Mouse (Mus musculus) gastrocnemius, adult 8-10 months (tissue): ENCODE data around the gene Gfy. TPM values are rescaled to one million over a fixed set of nuclear protein-coding genes. Genes with fewer than 3 reads are reported as not detected.
"Not testable (repeated sequence)": the region's sequence is repeated elsewhere in the genome, so short reads cannot be mapped to it uniquely, and the experiment has no call there.

ENCODE experiments used
- DNase-seq, 2 experiments: peaks; one replicate each; pipeline ENCODE4 v3.0.0; 2022; ENCODE audit warnings: low spot score in 2 of 2
- total RNA-seq, 4 experiments: library from RNA; stranded (reverse); gene quantifications; 2 replicates each; pipeline ENCODE4 v1.2.4; 2022

Gene Gfy
- total RNA-seq, 4 experiments from 2014 or later, result not detected

DNA sequence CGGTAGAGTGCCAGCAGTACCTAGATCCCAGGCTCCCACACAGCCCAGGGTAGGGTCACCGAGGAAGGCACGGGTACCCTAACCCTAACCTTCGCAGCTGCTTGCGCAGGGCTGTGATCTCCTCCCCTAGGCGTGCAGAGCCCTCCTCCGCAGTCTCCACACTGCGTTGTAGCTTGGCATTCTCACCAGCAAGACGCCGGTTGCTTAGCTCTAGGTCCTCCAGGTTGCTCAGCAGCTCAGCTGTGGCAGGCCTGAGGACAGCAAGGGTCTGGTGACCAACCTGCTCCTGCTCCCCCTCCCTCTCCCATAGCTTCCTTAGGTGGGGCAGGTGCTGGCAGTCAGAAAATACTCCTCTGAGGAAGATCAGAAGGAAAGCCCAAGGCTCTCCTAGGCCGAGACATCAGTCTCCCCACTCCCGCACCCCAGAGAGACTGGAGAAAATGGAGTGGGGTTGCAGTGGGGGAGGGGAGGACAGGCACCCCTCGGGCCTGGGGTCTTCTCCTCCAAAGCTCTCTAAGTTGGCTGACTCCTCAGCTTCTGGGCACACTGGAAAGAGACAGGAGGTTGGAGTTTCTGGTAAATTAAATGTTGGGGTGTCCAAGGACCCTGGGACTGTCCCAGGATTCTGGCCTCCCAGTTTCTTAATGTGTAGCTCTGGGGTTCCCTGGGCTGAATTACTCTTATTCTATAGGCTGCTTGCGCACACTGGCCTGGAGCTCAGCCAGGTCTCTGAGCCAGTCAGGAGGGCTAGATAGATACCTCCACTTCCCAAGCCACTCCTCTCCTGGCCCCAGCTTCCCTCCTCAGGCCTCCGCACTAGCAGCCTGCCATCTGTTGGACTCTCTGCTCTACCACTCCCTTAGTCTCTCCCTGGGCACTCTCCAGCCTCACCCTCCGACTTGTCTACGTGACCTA lies 14.8 kb upstream of the Gfy start:
- no peak for DNase-seq

DNA sequence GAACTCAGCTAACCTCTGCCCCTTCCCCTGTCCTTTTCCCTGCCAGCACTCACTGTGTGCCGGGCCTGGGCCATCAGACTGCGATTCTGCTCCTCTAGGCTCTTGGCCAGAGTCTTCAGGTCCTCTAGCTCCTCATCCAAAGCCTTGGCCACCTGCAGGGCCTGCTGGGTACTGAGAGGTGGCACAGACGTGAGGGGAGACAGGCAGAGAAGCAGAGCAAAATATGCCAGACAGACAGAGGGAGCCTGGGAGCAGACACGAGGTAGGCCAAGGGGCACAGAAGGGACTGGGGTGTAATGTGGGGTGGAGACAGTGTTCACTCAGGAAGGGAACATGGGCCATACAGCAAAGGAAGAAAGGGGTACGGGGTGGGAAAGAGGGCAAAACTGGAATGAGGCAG lies 14.0 kb upstream of the Gfy start:
- no peak for DNase-seq

DNA sequence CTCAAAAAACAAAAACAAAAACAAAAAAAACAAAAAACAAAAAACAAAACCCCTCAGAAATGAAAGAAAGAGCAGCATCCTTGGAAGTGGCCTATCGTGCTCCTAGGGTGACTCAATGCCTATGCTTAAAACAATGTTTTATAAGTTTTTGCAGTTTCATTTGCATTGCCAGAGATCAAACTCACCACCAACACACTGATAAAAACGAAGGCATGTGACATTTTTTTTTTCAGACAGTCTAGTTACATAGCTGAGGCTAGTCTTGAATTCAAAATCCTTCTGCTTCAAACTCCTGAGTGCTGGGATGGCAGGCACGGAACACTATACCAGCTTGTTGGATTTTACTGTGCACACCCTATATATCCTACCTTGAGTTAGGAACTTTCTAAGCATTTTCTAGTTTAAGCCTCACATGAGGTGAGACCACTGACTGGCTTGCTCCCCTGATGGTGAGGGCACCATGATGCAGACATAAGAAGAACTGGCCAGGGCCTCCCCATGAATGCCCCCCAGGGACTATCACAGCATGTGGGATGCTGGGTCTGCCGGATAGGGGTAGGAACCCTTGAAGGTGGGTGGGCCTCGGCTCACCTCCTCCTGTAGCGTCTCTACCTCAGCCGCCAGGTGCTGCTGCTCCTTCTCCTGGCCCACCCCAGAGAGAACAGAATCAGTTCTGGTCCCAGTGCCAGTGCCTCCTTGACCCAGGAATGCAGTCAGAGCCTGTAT lies 13.4 kb upstream of the Gfy start:
- no peak for DNase-seq

DNA sequence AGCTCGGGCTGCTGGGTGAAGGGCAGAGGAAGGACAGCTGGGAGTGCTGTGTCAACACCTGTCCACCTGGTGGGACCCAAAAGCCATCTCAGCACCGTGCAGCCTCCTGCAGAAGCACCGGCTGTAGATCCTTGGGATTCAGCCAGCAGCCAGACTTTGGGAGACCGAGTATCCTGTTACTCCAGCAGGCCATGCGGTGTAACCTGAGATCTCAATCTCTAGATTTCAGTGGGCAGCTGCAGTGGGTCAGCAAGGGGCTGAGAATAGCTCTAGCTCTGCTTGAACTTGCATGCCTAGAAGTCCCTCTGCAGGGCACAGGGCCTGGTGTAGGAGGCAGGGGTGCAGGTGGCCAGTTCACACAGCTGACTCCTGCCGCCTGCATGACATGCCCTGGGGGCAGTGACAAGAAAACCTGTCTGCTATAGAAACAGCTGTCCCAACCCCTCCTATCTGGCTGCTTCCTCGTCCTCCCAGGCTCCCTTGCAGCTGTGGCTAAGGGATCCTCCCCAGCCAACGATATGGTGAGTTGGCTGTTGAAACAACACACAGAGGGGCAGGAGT lies 12.5 kb upstream of the Gfy start:
- peak; percentile 62 to 75 for DNase-seq

DNA sequence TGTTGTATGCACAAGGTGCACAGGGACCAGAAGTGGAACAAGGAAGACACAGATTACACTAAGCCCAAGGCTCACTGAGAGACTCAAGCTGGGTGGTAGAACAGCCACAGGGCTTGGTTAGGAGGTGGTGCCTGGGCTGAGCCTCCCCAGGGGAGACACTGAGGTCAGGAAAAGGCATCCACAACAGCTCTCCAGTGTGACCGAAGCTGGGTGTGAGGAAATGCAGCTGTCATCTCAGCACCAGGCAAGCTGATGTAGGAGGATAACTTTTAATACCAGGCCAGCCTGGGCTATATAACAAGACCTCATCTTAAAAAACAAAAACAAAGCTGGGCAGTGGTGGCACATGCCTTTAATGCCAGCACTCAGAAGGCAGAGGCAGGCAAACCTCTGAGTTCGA lies 11.8 kb upstream of the Gfy start:
- DNase-seq, result no peak

DNA sequence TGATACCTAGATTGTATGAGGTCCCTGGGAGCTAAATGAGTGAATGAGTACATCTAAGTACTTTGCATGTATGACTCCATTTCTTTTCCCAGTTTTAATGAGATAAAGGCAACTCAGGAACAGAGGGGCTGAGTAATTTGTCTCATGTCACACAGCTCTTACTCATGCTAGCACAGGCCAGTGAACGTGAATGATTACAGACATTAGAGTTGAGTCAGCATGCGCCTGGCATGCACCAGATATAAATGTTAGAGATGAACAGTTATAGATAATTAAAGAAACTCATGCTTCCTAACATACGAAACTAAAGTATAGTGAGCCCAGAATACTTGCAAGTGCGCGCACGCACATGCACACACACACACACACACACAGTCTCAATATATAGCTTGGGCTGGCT lies 10.8 kb upstream of the Gfy start:
- DNase-seq, result no peak

DNA sequence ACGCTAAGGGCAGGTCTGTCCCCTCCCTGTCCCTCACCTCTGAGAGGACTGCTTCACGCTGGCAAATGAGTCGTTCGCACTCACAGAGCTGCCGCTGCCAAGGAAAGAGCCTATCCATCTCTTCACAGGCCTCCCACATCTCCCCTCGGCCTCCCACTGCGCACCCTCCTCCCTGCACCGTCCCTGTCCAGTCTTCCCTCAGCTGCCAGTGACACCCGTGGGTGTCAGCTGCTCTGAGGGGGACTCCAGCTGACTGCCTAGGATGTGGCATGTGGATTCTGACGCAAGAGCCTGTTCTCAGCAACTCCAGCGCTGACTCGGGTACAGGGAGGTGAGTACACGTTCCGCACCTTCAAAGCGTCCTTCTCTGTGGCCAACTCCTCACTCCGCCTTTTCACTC lies 10.2 kb upstream of the Gfy start:
- DNase-seq, result no peak

DNA sequence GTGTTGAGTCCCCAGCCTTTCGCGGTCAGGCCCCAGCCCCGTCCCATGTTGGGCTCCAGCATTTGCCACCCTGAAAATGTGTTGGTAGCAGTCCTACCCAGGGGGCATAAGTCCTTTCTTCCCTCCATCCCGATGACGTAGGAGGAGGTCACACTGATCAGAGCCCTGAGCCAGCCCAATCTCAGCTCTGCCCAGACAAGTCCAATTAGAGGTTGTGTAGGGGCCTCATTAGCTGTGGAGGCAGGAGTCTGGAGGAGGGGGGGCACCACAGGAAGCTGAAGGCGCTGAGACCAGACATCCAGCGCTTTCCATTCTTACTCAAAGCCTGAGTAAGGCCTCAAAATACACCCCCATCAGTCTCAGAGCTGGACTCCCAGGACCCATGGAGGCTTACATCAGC lies 6.6 kb upstream of the Gfy start:
- no peak for DNase-seq

DNA sequence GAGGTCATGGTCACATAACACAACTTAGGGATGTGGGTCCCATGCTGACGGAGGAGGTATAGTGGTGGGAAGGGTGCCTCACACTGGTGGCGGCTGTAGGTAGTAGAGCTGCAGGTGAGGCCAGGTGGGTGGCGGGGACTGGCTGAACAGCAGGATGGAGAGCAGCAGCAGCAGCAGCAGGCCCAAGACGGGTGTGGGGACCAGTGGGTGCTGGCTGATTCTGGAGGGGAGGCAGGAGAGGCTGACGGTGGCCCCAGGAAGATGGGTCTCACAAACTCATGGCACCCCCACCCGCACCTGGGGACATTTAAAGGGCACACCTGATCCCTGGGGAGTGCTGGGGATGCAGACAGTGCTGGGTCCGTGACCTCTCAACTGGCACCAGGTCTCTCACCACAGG lies 4.3 kb upstream of the Gfy start:
- no peak for DNase-seq

DNA sequence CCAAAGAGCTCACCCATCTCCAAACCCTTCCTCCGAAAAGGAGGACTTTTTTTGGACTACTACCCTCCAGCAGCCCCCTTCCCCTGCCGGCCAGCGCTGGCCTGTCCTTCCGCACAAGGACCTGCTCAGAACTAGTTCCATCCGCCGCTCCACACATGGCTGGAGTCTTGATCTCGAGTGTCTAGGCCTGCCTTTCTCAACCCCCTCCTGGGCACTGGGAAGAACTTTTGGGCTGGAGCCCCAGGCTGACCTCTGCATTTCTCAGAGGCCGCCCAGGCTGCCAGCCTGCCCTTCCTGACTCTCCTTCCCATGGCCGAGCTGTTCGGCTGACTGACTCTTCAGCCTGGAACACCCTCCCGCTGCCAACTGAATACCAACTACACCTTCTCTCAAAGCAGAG lies 3.2 kb upstream of the Gfy start:
- peak in 1 of 2 experiments; percentile 36 for DNase-seq

DNA sequence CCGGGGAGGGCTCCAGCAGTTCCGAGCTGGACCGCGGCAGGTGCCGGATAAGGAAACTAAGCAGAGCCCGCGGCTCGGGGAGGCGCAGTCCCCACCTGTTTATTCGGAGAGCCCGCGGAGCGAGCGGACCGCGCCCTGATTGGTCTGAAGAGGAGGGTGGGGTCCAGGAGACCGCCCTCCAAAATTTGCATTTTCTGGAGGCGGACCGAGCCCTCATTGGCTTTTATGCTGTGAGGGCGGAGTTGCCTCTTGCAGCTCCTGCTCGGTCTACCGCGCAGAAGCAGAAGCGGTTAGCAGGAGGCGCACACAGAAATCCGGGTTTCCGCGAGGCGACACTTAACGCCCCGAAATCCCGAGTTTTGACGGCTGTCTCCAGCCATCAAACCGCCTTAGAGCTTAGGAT lies 2.8 kb upstream of the Gfy start:
- DNase-seq, result peak; percentile 75 to 81

DNA sequence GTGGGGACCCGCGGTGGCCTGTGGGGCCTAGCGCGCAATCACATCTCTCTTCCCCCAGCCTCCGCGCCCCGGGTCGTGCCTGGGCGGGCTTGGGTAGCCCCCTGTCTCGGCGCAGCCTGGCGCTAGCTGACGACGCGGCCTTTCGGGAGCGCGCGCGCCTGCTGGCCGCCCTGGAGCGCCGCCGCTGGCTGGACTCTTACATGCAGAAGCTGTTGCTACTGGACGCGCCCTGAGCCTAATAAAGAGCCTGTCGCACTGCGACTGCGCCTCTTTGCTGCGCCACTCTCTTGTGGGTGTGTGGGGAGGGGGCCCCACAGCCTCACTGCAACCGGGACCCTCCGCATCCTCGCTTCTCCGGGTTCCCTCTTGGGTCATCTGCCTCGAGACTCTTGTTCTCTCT lies 2.2 kb upstream of the Gfy start:
- no peak for DNase-seq

DNA sequence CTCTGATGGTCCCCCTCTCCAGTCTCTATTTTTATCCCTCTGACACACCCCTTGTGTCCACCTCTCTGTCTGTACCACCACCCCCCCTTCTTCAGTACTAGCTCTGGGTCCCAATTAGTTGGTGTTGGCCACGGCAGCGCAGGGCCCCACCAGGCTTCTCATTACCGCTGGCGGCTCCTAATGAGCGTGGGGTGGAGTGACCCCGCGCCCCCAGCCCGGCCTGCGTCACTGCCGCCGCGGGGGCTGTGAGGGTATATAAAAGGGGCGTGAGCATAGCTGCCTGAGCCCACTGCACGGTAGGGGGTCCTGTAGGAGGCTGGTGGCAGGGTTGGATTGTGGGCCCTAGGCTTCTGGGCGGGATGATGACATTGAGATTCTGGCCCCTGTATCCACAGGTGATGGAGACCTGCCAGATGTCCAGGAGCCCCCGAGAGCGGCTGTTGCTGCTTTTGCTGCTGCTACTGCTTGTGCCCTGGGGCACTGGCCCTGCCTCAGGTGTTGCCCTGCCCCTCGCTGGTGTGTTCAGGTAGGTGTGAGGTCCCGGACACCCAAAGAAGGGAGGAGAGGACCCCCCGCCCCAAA lies 1.6 kb upstream of the Gfy start, which contains the start of gene Pth2:
Pth2 (plus strand) TSS at position 100 of the 582 bp plus-strand sequence.
- DNase-seq, result no peak

DNA sequence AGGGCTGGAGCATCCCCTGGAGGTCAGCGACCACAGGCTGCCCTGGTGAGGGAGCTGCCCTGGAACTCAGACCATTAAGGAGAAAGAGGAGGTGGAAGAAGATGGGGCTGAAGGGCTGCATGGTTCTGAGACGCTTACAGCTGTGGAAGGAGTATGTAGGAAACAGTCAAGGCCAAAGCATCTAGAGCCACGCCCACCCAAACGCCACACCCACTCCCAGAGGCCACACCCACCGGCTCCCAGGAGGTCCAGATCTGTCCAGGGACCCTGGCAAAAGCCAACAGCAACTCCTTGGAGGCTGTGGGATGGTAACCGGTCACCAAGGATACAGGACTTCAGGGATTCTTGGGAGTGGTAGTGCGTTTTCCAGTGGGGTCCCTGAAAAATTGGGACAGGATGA lies 819 bp downstream of the Gfy start:
- no peak for DNase-seq

DNA sequence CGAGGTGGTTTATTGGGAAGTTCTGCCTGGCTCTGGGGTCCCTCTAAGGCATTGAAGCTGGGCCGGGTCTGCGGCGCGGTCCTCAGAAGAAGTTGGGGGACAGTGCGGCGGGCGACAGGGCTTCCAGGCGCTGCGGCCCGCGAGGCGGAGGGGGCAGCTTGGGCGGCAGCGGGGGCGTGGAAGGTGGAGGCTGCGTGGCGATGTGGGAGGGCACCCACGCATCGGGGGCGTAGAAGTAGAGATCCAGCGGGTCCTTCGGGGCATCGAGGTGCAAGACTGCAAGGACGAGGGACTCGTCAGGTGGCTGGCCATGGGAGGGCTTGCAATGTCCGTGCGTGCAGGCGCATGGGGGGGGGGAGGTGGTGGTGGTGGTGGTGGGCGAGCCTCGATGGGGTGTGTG lies 3.0 kb downstream of the Gfy start:
- no peak for DNase-seq

DNA sequence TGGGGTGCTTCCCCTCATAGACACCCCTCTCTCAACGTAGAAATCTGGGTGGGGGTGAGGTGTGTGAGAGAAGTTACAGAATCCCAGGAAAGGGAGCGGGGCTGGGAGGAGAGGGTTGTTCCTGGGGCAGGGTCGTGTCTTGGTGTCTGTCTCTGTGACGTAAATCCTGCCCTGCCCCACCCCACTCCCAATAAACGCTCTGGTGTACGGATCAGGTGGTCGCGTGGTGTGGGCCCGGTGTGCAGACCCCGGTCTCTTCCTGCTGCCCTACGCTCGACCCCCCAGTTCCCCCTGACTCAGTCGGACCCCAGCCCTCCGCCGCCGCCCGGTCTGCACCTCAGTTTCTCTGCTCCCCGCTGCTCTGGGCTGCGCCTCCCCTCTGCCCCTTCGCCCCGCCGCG lies 3.4 kb downstream of the Gfy start:
- no peak for DNase-seq

DNA sequence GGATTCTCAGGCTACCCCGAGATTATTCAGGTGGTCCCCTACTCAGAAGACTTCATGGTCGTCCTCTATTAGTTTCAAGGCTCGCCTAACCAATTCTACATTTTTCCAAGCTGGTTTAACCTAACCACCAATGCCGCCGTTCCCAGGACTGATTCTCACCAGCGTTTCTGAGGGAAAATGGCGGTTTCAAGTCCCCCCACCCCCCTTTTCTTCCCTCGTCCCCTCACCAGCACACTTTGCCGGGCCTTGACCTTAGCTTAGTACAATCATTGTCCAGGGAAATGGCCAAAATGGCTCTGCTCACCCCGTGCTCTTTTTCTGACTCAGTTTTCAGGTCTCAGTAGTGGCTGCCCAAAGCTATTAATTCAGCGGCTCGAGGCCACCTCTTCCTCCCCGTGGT lies 4.0 kb downstream of the Gfy start:
- DNase-seq, result no peak

DNA sequence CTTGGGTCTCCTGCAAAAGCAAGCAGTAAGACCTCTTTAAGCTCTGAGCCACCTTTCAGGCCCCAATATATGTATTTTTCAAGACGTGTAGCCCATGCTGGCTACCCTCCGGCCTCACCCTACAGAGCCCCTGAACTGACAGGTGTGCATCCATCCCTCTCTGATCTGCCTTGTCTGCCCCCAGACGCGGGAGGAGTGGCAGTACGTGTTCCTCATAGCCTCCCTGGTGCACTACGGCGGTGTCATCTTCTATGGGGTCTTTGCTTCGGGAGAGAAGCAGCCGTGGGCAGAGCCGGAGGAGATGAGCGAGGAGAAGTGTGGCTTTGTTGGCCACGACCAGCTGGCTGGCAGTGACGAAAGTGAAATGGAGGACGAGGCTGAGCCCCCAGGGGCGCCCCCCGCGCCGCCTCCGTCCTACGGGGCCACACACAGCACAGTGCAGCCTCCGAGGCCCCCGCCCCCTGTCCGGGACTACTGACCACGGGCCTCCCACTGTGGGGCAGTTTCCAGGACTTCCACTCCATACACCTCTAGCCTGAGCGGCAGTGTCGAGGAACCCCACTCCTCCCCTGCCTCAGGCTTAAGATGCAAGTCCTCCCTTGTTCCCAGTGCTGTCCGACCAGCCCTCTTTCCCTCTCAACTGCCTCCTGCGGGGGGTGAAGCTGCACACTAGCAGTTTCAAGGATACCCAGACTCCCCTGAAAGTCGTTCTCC lies 4.6 kb downstream of the Gfy start:
- no peak for DNase-seq

DNA sequence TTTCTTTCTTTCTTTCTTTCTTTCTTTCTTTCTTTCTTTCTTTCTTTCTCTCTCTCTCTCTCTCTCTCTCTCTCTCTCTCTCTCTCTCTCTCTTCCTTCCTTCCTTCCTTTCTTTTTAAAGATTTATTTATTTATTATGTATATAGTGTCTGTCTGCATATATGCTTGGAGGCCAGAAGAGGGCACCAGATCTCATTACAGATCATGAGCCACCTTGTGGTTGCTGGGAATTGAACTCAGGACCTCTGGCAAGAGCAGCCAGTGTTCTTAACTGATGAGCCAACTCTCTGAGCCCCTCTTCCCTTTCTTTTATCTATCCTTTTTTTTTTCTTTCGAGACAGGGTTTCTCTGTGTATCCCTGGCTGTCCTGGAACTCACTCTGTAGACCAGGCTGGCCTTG lies 5.6 kb downstream of the Gfy start:
- DNase-seq, result not testable (repeated sequence)

DNA sequence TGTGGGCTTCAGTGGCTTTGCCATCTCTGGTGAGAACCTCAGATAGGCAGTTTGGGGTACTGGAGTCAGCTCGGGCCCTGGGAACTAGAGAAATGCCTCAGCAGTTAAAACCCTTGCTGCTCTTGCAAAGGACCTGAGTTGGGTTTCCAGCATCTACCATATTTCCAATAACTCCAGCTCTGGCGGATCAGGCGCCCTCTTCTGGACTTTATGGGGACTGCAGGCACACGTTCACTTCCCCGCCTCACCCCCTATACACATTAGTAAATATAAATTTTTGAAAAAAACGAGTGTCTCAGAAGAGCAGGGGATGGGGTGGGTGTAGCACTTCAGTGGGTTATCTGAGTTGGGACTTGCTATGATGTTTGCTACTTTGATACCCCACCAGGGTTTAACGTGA lies 6.4 kb downstream of the Gfy start:
- DNase-seq, result no peak

DNA sequence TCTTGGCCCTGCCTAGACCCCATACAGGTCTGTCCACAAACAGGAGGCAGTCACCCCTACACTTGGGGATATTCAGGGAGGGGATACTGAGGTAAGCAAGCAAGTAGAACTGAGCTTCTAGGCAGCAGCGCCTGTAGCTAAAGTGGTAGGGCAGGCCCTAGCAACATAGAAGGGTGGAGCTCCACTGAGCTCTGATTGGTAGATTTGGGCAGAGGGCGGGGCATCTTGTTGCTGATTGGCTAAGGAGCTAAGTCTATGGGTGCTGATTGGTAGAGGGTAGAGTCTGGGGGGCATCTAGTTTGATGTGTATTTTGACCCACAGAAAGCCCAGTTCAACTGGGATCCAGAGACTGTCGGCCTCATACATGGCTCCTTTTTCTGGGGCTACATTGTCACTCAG lies 9.9 kb downstream of the Gfy start:
- no peak for DNase-seq
